Mouse (Mus musculus): Measurements from ENCODE around the gene Tab3.

The Tab3 gene

DNA sequence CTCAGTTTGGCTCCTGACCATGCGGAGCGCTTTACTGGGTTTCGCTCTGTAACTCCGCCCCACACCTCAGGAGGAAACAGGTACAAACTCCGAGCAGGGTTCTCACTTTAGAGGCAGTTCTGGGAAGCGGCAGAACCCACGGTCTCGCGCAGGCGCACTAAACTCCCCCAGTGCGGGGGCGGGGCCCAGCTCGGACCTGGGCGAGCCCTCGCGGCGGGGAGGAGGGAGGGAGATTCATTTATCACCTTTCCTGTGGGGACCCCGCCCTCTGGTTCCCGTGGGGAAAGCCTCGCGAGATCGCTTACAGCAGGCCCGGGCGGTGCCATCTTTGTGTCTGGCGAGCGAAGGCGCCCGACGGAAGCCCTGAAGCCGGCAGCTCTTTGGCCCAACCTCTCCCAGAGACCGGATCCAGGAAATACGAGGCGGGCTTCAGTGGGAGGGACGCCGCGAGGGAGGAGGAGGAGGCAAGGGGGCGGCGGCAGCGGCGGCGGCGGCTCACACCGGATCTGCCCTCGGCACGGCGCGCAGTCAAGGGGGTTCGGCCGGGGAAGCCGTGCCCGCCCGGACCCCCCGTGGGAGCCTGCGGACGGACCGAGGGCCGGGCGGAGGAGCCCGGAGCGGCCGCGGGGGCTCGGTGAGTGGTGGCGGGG lies at the start of gene Tab3:
Gene Tab3 (plus strand): TSS at position 491 of the 650 bp plus-strand sequence.
- DNase-seq (ENCODE audit: low spot score) = peak; percentile 89

DNA sequence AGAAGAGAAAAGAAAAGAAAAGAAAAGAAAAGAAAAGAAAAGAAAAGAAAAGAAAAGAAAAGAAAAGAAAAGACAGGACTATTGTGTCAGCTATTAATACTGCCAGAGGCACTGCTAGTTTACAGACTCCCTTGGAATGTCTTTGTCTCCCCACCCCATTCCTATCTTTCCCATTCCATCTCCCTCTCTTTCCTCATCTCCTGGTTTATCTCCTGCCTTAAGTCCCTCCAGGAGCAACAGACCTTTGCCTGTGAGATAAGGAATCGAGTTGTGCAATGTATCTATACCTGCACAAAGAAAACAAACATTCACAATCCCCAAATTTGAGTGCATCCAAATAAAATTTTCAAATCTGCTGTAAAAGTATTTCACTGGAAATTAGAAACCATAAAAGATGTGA lies 48.3 kb upstream of the Tab3 start:
- no peak for DNase-seq (ENCODE audit: low spot score)

DNA sequence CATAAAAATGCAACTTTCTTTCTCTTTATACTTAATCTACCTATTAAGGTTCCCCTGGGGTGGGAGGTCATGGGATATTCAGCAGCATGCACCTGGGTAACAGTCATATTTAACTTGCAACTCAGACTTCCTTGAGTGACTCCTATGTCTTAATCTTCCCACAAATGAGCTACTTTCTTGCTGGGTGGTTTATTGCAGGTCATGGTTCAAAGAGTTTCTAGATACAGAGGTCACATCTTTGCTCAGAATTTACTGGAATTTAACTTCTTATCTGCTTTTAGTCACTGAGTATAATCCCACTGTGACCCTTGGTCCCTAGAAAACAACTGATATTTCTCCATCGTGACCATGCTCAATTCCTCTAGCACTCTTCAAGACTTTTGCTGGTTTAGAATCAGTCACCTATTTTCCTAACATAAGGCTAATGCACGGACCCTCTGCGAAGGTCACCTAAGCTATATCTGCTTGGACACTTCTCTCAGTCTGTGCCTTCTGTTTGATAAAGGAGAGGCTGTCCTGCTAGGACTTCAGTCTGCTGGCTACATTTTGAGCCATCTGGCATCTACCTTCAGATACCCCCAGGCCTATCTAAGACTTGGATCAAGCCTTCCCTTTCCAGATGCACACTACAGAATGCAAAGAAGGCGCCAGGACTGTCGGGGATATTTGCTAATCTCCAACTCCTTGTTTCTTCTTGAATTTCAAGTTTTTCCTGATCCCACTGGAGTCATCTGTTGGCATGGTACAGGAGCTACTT lies 47.4 kb upstream of the Tab3 start:
- DNase-seq (ENCODE audit: low spot score) = no peak

DNA sequence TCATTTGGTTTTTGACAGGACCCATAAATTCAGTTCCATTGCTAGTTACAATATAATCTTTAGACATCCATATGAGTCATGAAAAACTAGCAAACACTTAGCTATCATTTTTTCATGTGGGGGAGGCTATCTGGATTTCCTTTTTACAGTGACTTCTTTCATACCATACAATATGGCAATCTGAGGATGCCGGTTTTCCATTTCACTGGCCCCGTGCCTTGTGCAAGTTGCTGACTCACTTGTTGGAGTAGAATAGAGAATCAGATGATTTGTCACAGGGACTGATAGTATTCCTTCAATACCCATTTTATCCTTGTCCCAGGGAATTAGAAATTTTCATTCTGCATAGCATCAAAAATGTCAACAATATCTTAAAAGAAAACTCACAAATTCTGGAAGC lies 14.9 kb upstream of the Tab3 start:
- DNase-seq (ENCODE audit: low spot score) = no peak

DNA sequence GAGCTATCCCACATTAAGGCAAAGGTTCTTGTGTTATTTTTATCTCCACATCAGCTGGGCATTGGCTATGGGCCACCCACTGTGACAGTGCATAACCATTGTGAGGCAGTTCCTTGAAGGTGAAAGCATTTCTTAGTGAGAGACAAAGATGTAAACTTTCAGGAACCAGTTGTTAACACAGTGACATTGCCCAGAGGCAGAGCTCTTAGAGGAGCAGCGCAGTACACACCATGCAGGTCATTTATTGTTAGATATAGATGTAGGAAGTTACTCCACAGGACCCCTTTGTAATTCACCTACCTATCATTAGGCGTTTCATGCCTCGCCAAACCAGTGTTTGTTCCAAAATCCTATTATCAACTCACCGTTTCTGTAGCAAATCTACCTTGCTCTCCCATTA lies 7.6 kb upstream of the Tab3 start:
- DNase-seq (ENCODE audit: low spot score) = no peak

DNA sequence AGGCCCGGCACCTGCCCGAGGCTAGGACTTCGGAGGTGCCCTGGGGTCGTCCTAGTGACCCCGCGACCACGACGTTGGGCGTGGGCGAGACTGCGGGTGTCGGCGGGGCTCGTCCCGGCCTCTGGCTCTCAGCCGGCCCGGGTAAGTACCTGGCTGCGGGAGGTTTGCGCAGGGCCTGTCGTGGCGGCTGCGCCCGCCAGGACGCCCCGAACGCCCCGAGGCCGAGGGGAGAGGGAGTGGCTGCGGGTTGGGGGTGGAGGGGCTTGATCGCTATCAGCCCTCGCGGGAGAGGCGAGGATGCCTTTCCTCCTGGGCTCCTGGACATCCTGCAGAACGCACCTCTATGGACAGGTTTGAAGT lies 340 bp downstream of the Tab3 start:
- no peak for DNase-seq (ENCODE audit: low spot score)

DNA sequence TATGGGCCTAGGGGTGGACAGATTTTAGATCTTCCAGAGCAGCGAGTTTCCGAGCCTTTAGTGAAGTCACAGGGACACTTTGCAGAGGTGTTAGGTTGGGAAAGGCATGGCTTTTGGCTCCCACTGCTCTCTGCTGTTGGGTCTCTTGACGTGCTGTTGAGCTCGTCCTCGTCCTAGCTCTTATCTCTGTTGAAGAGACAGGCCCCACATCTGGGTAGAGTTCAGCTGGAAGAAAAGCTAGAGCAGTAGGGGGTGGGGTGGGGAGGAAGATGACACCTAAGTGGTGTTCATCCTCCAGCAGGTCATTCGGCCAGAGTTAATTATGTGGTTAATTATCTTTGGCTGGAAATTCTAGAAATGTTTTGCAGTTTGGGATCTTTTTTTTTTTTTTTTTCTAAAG lies 2.5 kb downstream of the Tab3 start:
- no peak for DNase-seq (ENCODE audit: low spot score)

DNA sequence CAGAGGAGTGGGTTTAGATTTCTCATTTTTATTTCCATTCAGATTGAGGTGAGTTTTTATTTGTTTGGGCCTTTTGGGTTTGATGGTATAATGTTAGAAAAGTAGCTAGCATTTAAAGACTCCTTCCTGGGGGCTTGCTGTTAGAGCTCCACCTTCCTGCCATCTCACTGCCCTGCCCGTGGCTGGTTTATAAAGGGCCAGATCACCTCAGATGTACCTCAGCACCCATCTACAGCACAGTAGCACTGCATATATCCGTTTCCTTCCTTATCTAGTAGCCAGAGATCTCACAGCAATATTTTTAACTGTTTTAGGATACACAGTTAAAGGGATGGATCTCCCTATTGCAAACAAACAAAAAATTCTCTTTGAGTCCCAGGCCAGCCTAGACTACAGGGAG lies 6.9 kb downstream of the Tab3 start:
- DNase-seq (ENCODE audit: low spot score) = no peak

DNA sequence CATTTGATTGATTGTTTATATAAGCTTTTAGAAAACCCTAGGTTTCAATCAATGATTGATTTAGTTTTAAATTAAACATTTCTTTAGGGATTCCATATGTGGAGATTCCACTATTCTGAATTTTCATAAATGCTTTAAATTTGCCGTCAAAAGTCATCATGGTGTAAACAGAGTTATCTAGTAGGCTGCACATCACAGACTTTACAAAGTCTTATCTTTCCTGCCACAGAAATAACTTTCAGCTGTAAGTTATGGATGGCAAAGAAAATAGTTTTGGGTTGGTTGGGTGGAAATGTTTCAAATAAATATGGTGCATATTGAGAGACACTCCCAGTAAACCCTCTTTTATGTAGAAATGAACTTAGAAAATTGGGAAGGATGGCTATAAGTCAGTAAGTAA lies 8.7 kb downstream of the Tab3 start:
- DNase-seq (ENCODE audit: low spot score) = no peak

DNA sequence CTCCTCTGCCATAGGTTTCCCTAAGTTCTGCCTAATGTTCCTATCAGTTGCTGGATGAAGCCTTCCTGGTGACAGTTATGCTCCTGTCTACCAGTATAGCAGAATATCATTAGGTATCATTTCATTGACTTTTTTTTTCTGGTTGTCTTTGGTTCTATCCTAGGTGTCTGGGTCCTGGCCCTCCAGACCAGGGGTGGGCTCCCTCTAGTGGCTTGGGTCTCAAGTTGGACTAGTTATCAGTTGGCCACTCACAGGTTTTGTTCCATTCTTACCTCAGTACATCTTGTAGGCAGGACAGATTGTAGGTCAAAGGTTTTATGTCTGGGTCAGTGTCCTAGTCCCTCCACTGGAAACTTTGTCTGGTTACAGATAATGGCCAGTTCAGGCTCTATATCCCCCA lies 11.8 kb downstream of the Tab3 start:
- DNase-seq (ENCODE audit: low spot score) = no peak

DNA sequence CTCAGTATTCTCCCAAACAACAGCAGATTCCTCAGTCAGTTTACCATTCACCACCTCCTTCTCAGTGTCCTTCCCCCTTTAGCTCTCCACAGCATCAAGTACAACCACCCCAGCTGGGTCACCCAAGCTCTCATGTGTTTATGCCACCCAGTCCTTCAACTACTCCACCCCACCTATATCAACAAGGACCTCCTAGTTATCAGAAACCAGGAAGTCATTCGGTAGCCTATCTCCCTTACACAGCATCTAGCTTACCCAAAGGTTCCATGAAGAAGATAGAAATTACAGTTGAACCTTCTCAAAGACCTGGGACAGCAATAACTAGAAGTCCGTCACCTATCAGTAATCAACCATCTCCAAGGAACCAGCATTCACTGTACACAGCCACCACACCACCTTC lies 40.9 kb downstream of the Tab3 start:
- DNase-seq (ENCODE audit: low spot score) = no peak

DNA sequence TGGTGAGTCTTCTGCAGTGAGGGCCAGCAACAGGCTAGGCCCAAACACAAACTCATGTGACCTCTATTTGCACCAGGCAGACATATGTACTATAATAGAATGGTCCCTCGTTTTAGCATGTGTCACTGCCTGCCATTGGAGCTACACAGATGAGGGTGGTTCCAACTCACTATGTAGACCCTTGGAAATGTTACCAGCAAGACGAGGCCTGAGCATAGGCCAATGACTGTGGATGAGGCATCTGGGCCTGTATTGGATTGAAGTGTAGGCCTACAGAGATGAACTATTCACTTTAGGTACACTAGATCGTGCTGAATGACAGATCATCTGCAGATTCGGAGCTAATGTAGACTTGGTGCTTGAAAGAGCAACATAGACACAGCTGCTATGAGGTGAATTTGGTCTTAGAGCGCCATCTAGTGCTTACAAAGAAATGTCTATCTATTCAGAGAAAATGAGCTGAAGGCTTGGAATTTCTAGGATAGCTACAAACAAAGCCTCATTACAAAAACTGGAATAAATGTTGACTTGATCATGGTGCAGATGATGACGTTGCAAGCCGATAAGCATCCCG lies 72.5 kb downstream of the Tab3 start:
- peak; percentile 17 for DNase-seq (ENCODE audit: low spot score)

DNA sequence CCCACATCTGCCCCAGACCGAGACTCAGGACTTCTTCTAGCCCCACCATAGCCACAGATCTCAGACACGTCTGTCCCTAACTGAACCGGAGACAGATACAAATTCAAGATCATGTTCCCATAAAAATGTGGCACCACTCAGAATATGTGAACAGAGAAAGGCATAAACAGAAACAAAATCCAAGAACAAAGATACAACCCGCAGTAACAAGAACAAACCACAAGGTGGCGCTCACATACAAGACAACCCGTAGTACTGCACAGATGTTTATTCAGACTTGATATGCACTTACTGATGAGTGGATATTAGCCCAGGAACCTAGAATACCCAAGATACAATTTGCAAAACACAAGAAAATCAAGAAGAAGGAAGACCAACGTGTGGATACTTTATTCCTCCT lies 103.0 kb downstream of the Tab3 start:
- DNase-seq (ENCODE audit: low spot score) = peak; percentile 4

DNA sequence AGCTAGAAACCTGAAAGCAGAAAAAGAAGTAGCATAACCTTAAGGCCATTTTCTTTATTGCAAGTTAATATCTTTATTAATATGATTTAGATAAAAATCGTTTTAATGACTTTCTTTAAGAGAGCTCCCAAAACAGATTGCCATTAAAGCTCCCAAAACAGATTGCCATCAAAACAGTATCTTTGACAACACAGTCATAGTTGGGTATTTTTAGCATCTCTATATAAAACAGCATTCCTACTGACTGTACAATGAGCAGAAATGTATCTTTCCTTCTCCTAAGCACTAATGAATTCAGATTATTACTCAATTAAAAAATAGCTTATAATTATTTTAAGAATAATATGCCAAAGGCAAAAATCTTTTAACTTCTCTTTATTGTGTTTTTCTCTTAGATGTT lies 108.3 kb downstream of the Tab3 start:
- no peak for DNase-seq (ENCODE audit: low spot score)

DNA sequence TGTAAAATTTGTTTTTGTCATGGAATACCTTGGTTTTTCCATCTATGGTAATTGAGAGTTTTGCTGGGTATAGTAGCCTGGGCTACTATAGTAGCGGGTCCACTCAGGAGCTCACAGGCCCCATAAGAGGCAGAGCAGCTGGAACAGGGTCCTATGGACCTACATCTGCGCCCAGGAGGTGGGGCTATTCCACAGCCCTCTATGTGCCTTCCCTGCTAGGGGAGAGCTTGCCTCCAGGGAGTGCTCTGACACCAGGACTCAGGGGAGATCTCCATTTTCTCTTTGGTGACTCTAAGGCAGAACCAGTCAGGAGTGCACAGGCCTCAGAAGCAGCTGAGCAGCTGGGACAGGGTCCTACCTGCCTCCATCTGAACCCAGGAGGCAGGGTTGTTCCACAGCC lies 109.9 kb downstream of the Tab3 start:
- DNase-seq (ENCODE audit: low spot score) = no peak
